Mouse (Mus musculus): ENCODE results near the gene Bach1.

DNA sequence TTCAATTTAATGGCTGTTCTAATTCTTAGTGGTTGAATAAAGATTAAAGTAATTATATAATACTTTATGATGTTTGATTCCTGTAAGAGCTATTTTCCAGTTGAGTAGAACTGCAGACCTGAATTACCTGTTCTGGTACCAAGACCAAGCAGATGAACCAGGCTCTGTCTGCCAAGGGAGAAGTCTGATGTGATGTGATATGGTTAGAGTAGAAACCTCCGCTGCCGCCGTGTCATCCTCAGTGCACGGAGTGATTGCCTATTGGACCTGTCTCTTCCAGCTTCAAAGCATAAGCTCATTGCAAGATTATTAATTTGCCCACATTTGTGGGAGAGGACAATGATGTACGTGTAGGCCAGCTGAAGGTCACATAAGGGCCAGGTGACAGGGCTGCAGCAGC is 24.1 kb downstream of the Bach1 start:
- no peak for TF ChIP-seq CTCF (IDR thresholded peaks at IDR 0.05; ENCODE audit: insufficient read depth, low read depth, low read length)
- no peak for TF ChIP-seq POLR2A (IDR thresholded peaks at IDR 0.05; ENCODE audit: insufficient read depth, low read depth, low read length)

All from olfactory bulb, adult 2 months (tissue).